Mouse (Mus musculus) small intestine, adult 2 months (tissue): ENCODE results near the gene Adcyap1r1. TPM values are rescaled to one million over a fixed set of nuclear protein-coding genes. Genes with fewer than 3 reads are reported as not detected.

ENCODE experiments used
- H3K27ac ChIP-seq: fragments of 200-500 bp; 2 replicates; pipeline ENCODE4 v1.5.1; 2012; ENCODE audit warnings: low read depth, low read length, control low read depth, inconsistent platforms; ENCODE audit not compliant: insufficient read depth
- H3K27me3 ChIP-seq: fragments of 200-500 bp; 2 replicates; pipeline ENCODE4 v1.6.1; 2012; ENCODE audit warnings: mild to moderate bottlenecking, moderate library complexity, low read length, inconsistent platforms; ENCODE audit not compliant: control insufficient read depth, insufficient read depth
- H3K36me3 ChIP-seq: fragments of 200-500 bp; 2 replicates; pipeline ENCODE4 v1.6.1; 2012; ENCODE audit warnings: mild to moderate bottlenecking, low read length, control low read depth, inconsistent platforms; ENCODE audit not compliant: control insufficient read depth, insufficient read depth
- H3K4me1 ChIP-seq: fragments of 200-500 bp; 2 replicates; pipeline ENCODE4 v1.6.1; 2012; ENCODE audit warnings: low read length, inconsistent platforms, mixed read lengths; ENCODE audit not compliant: control insufficient read depth, insufficient read depth, insufficient read length
- H3K4me3 ChIP-seq: fragments of 200-500 bp; 2 replicates; pipeline ENCODE4 v1.5.1; 2012; ENCODE audit warnings: low read depth, mild to moderate bottlenecking, control low read depth, inconsistent platforms, low read length, moderate library complexity
- CTCF ChIP-seq: fragments of 200-500 bp; IDR thresholded peaks from 2 replicates; pipeline ENCODE4 v1.5.1; 2012; ENCODE audit warnings: low read depth, mild to moderate bottlenecking, control low read depth, inconsistent platforms, low read length, moderate library complexity, mixed read lengths; ENCODE audit not compliant: insufficient replicate concordance, insufficient read length; ENCODE audit errors: extremely low read depth
- POLR2A ChIP-seq: fragments of 200-500 bp; IDR thresholded peaks from 2 replicates; pipeline ENCODE4 v1.6.1; 2012; ENCODE audit warnings: low read depth, mild to moderate bottlenecking, control low read depth, inconsistent platforms, low read length, moderate library complexity
- WGBS: fragments of 180-500 bp; shearing (Covaris S2); methylation state at CpG from one replicate; pipeline ENCODE4 v1.1.7; 2018; 5-methylcytosine and 5-hydroxymethylcytosine counted together
- polyA plus RNA-seq: library from polyadenylated mRNA; depleted of rRNA; stranded (reverse); fragments of >200 nt; gene quantifications from 2 replicates; pipeline ENCODE4 v1.2.3, GENCODE M21; 2012; rRNA removed

The Adcyap1r1 gene
- polyA plus RNA-seq, 1 experiment, result 1.9 TPM

DNA sequence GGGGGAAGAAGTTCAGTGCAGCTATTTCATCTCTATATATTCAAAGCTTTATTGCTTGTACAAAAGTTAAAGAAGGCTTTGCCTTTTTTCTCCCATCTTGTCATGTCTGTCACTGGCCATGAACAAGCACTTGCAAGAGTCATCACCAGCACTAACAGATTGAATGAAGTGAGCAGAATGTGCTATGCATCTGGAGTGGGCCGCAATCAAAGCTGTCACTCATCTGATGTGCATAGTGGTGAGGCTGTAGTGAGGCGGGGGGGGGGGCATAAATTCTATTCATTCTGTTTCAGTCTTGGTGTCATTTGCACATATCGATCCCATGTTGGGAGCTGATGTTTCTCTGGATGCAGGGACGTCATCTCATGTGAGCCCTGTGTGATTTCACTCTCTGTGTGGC lies 91.6 kb downstream of the Adcyap1r1 start:
- 86% methylated on average over 4 of the region's 4 CpGs for WGBS
- Histone ChIP-seq H3K36me3 (no peaks in the 10 kb centered on the region), H3K27ac (no peak overlapping the region), H3K4me3 (no peak overlapping the region), H3K27me3 (no peaks in the 10 kb centered on the region), H3K4me1 (no peaks in the 10 kb centered on the region)
- TF ChIP-seq POLR2A (no peak), CTCF (no peak)

DNA sequence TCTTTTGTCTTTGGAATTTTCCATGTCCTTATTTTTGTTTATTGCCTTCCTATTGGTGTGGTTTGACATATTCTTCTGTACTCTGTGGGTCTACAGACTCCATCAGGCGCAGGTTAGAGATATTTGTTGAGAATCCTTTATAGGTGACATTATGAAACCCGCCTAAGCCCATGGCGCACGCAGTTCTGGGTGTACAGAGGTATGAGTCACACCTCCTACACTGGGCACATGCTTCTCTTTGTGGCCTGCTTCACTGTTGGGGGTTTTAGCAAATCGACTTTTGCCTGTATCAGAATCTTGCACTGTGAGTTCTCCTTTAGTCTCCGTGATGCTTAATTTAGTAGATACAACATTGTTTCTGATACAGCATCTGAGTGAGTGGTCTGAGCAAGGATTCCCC lies 97.4 kb downstream of the Adcyap1r1 start:
- Histone ChIP-seq H3K4me1 (no peaks in the 10 kb centered on the region), H3K4me3 (no peak overlapping the region), H3K27me3 (no peaks in the 10 kb centered on the region), H3K27ac (no peak overlapping the region), H3K36me3 (no peaks in the 10 kb centered on the region)
- TF ChIP-seq POLR2A (no peak), CTCF (no peak)
- 85% methylated on average over 6 of the region's 6 CpGs for WGBS

DNA sequence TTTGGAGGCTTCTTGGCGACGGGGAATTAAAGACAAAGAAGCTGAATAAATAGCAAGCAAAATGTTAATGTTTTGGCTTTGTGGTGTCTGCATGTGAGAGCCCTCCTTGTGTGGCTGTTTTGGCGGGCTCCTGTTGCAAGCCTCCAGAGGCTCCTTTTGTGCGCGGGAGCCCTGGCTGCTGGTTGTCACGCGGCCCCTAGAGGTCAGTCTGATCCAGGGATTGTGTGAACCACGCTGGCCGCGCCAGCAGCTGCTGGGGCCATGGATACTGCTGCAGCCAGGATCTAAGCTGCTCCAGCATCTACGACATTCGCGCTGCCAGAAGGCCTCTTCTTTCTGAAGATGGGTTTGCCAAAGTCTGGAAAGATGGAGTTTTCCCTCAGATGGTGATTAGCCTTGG lies 99.1 kb downstream of the Adcyap1r1 start:
- H3K27ac ChIP-seq, result no peak overlapping the region
- no peaks in the 10 kb centered on the region for H3K36me3 ChIP-seq
- TF ChIP-seq CTCF, result no peak
- TF ChIP-seq POLR2A, result no peak
- WGBS, result 61% methylated on average over 13 of the region's 13 CpGs
- no peaks in the 10 kb centered on the region for H3K27me3 ChIP-seq
- H3K4me3 ChIP-seq, result no peak overlapping the region
- no peaks in the 10 kb centered on the region for H3K4me1 ChIP-seq

Other genes with a start within 250 kb of the Adcyap1r1 start
- 0.81 and 0.98 TPM in 2 replicates for gene Mindy4, start 248.6 kb upstream of the Adcyap1r1 start, polyA plus RNA-seq
- gene Aqp1, start 115.5 kb upstream of the Adcyap1r1 start, polyA plus RNA-seq, result 56.3 and 310 TPM in 2 replicates
- 0.15 and 0.18 TPM in 2 replicates for gene Ghrhr, start 75.7 kb upstream of the Adcyap1r1 start, polyA plus RNA-seq
- gene Neurod6, start 229.3 kb downstream of the Adcyap1r1 start, polyA plus RNA-seq, result not detected in 2 replicates